Mouse (Mus musculus): Measurements from ENCODE around the gene Cox17. TPM values are rescaled to one million over a fixed set of nuclear protein-coding genes. Genes with fewer than 3 reads are reported as not detected.

The Cox17 gene
- polyA plus RNA-seq, 1 experiment from 2014 or later, result 350 TPM

DNA sequence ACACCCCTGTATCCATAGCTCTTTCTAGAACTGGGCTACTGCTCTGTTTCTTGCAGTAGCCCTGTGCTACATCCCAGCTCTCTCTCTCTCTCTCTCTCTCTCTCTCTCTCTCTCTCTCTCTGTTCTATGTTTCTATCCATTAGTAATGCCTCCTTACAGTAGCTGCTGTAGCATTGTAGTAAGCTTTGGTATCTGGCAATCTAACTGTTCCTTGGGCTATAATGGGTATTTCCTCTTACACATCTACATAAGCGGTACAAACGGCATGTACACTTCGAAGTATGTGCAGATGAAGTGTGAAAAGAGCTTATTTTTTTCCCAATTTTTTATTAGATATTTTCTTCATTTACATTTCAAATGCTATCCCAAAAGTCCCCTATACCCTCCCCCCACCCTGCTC lies 33.1 kb downstream of the Cox17 start:
- WGBS, result 87% methylated on average over 3 of the region's 3 CpGs
- H3K4me1 ChIP-seq (replicated peaks), result peaks cover 22% of the 10 kb centered on the region
- H3K9ac ChIP-seq, result no peak overlapping the region

DNA sequence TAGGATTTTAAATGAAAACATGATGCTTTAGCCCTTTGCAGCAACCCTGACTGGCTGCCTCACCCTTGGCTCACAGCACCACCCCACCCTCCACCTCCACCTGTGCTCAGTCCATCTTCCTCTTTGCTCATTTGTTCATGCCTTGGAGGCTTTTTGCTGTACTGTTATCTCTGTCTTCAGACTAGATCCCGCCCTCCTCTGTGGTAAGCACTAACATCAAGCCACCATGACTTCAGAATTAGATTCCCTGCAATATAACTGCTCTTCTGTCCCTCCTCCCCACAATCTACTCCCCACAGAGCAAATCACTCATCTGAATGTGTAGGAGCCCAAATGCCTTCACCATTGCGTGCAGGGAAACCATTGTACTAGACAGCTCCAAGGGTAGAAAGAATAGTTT lies 36.9 kb downstream of the Cox17 start:
- 83% methylated on average over 2 of the region's 2 CpGs for whole genome bisulfite sequencing
- H3K9ac ChIP-seq, result no peak overlapping the region
- ATAC-seq (replicated peaks; ENCODE audit: insufficient number of reproducible peaks, insufficient read depth, low FRiP score, low read depth), result no peak
- no peaks in the 10 kb centered on the region for H3K9me3 ChIP-seq (replicated peaks)
- H3K4me1 ChIP-seq (replicated peaks), result no peaks in the 10 kb centered on the region
- no peak overlapping the region for H3K27ac ChIP-seq
- no peaks in the 10 kb centered on the region for H3K27me3 ChIP-seq
- H3K4me2 ChIP-seq, result no peak overlapping the region
- H3K4me3 ChIP-seq, result no peak overlapping the region
- peaks cover 2% of the 10 kb centered on the region; the same call in 1 of the 2 replicates for H3K36me3 ChIP-seq

More for the DNA sequence above, 33.1 kb downstream of the Cox17 start:
- H3K36me3 ChIP-seq, result peaks cover 16% of the 10 kb centered on the region; the same call in 1 of the 2 replicates
- no peak for ATAC-seq (replicated peaks; ENCODE audit: insufficient number of reproducible peaks, insufficient read depth, low FRiP score, low read depth)
- no peak overlapping the region for H3K4me3 ChIP-seq
- no peaks in the 10 kb centered on the region for H3K9me3 ChIP-seq (replicated peaks)
- no peak overlapping the region for H3K27ac ChIP-seq
- no peaks in the 10 kb centered on the region for H3K27me3 ChIP-seq
- no peak overlapping the region for H3K4me2 ChIP-seq

DNA sequence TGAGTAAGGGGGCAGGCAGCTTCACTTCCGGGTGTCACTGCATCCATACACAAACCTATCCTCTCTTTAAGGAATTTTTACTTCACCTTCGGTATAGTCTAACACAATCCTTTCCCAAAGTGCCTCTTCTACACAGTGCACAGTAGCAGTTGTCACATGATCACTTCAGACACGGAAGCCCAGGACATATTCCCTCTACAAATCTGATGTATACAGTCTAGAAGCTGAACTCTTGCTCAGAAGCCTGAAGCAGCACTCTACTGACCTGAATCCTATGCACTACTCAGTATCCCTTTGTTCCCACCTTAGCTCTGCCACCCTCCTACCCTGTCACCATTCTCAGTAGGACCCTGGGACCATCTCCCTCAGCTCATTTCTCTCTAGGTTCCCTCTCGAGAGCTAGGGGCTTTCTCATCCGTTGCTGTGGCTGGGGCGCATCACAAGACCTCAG lies 38.4 kb downstream of the Cox17 start:
- ATAC-seq (replicated peaks; ENCODE audit: insufficient number of reproducible peaks, insufficient read depth, low FRiP score, low read depth), result no peak
- Histone ChIP-seq H3K9ac (no peak overlapping the region), H3K27me3 (no peaks in the 10 kb centered on the region), H3K27ac (no peak overlapping the region), H3K4me3 (no peak overlapping the region), H3K4me2 (no peak overlapping the region), H3K36me3 (no peaks in the 10 kb centered on the region), H3K4me1 (replicated peaks) (no peaks in the 10 kb centered on the region), H3K9me3 (replicated peaks) (no peaks in the 10 kb centered on the region)
- 79% methylated on average over 6 of the region's 6 CpGs for WGBS

DNA sequence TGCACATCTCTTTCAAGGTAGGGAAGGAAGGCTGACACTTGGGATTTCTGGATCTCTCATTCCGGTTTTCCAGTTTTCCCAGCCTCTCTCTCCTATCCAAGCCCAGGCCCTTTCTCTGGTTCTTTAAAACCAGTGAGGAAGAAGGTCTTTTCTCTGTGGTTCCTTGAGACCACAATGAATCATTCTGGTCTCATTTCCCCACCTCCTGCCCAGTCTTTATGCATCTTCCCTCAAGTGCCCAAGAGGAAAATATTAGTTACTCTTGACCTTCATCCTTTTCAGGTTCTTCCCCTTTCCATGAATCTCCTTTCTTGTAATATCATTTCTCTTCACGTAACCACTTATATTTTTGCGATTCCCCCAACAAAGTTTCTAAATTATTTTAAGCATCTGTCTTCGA lies 38.9 kb downstream of the Cox17 start:
- H3K27me3 ChIP-seq, result no peaks in the 10 kb centered on the region
- no peak overlapping the region for H3K4me2 ChIP-seq
- H3K9ac ChIP-seq, result no peak overlapping the region
- H3K27ac ChIP-seq, result no peak overlapping the region
- WGBS, result 91% methylated on average over 4 of the region's 4 CpGs
- ATAC-seq (replicated peaks; ENCODE audit: insufficient number of reproducible peaks, insufficient read depth, low FRiP score, low read depth), result no peak
- no peak overlapping the region for H3K4me3 ChIP-seq
- no peaks in the 10 kb centered on the region for H3K4me1 ChIP-seq (replicated peaks)
- H3K36me3 ChIP-seq, result no peaks in the 10 kb centered on the region
- H3K9me3 ChIP-seq (replicated peaks), result no peaks in the 10 kb centered on the region

DNA sequence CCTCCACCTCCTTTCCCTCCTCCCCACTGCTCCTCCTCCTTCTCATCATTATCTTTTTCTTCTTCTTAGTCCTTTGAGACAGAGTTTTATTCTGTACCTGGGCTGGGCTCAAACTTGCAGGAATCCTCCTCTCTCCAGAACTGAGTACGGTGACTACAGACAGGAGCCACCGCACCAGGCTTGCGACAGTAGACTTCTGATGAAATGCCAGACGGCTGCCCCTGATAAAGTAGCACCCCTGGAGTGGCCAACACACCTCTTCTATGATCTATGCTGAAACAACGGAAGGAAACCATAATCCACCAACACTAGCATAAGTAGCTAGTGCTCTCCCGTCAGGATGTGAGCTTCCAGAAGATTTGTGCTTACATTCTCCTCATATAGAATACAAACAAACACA lies 40.6 kb downstream of the Cox17 start:
- no peak overlapping the region for H3K4me2 ChIP-seq
- no peak overlapping the region for H3K27ac ChIP-seq
- H3K4me1 ChIP-seq (replicated peaks), result peaks cover 4% of the 10 kb centered on the region
- 82% methylated on average over 6 of the region's 6 CpGs for WGBS
- no peaks in the 10 kb centered on the region for H3K9me3 ChIP-seq (replicated peaks)
- no peaks in the 10 kb centered on the region for H3K36me3 ChIP-seq
- no peak for ATAC-seq (replicated peaks; ENCODE audit: insufficient number of reproducible peaks, insufficient read depth, low FRiP score, low read depth)
- H3K27me3 ChIP-seq, result no peaks in the 10 kb centered on the region
- H3K9ac ChIP-seq, result no peak overlapping the region
- no peak overlapping the region for H3K4me3 ChIP-seq

DNA sequence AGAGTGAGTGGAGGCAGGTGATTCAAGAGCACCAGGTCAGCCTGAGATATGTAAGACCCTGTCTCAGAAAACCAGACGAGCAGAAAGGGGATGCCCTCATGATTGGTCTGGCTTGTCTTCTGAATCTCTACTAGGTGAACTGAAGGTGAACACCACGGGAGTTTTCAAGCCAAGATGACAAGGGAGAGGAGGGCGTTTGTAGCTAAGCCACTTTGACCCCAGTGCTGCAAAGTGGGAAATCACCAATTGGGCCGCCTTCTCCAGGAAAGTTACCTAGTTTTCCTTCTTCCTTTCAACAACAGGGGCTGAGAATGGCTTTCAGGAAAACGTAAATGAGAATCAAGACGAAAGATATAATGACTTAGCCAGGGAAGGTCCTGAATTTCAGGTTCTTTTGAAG lies 42.0 kb downstream of the Cox17 start:
- 69% methylated on average over 6 of the region's 6 CpGs for WGBS
- Histone ChIP-seq H3K36me3 (no peaks in the 10 kb centered on the region), H3K27ac (no peak overlapping the region), H3K4me2 (no peak overlapping the region), H3K4me1 (replicated peaks) (peaks cover 6% of the 10 kb centered on the region), H3K9me3 (replicated peaks) (no peaks in the 10 kb centered on the region), H3K4me3 (no peak overlapping the region), H3K9ac (no peak overlapping the region), H3K27me3 (no peaks in the 10 kb centered on the region)
- ATAC-seq (replicated peaks; ENCODE audit: insufficient number of reproducible peaks, insufficient read depth, low FRiP score, low read depth), result no peak

DNA sequence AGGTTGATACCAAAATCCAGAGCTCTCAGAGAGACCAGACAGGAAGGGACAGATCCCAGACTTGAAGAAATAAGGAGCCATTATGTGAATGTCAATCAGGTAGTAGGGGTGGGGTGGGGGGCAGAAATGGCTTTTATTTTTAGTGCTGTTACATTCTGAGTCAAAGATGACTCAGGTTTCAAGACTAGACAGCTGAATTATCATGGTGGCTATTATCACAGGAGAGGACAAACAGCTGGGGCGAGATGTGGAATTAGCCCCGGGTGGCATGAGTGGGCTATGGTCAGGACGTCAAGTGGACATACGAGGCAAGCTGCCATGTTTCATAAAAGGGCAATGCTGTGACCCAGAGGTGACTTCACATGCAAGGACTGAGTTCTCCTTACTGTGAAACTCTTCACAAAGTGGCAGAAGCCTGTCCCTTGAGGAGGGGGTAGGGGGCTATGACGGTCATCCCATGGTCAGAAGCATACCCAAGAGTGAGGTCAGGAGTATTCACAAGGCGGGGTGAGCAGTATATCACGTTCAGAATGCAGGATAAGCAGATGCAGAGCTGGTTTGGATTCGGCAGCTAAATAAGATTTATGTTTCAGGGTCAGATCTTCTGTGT lies 42.6 kb downstream of the Cox17 start:
- no peak overlapping the region for H3K9ac ChIP-seq
- no peak overlapping the region for H3K27ac ChIP-seq
- H3K9me3 ChIP-seq (replicated peaks), result no peaks in the 10 kb centered on the region
- ATAC-seq (replicated peaks; ENCODE audit: insufficient number of reproducible peaks, insufficient read depth, low FRiP score, low read depth), result no peak
- no peaks in the 10 kb centered on the region for H3K27me3 ChIP-seq
- H3K4me3 ChIP-seq, result no peak overlapping the region
- H3K4me2 ChIP-seq, result no peak overlapping the region
- WGBS, result 73% methylated on average over 8 of the region's 8 CpGs
- no peaks in the 10 kb centered on the region for H3K36me3 ChIP-seq
- H3K4me1 ChIP-seq (replicated peaks), result peaks cover 6% of the 10 kb centered on the region

DNA sequence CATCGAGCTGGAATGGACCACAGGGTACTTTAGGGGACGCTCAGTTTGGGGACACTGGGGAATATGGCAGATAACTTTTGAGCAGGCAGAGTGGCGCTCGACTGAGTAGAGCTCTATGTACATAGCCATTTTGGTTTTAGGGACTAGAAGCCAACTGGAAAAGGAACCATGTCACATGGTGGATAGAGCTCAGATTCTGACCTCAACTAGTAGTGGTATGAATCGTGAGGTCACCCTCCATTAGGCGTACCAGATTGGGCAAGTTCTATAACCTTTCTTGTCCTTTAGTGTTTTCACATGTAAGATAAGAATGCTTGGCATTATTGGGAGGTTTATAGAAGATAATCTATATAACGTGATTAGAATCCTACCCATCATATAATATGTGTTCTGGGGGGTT lies 43.5 kb downstream of the Cox17 start:
- no peaks in the 10 kb centered on the region for H3K9me3 ChIP-seq (replicated peaks)
- H3K36me3 ChIP-seq, result no peaks in the 10 kb centered on the region
- no peak for ATAC-seq (replicated peaks; ENCODE audit: insufficient number of reproducible peaks, insufficient read depth, low FRiP score, low read depth)
- 86% methylated on average over 7 of the region's 7 CpGs for WGBS
- no peaks in the 10 kb centered on the region for H3K27me3 ChIP-seq
- H3K4me3 ChIP-seq, result no peak overlapping the region
- H3K4me2 ChIP-seq, result no peak overlapping the region
- H3K27ac ChIP-seq, result no peak overlapping the region
- no peak overlapping the region for H3K9ac ChIP-seq
- peaks cover 8% of the 10 kb centered on the region for H3K4me1 ChIP-seq (replicated peaks)

DNA sequence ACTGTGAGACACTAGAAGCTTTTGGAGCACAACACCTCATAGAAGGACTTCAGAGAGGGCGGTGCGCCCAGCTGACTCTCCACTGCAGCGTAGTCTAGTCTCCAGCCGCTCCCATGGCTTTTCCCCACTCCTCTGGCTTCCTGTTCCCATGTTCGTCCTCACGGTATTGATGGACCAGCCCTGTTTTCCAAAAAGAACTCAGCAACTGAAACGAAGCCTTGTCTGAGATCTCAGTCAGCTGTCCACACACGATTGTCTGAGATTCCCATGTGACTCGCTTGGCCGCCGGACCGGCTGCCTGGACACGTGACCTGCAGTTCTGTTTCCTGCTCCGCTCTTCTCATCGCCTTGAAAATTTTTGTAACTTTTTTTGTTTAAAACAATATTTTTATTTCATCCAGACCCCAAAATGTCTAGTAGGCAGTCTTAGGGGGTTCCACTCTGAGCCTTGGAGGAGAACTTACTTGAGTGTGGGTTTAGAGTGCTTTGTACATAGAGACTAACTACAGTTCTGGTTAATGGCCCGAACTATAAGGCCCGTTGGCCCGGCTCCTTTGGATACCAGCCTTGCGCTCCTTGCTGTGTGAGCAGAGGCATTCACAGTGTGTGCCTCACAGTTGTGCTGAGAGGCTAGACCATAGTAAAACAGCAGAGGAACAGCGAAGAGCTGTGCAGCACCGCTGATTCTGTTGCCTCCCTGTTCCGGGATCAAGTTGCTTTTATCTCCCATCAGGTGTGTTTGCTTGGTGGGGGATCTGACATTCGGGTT lies 45.5 kb downstream of the Cox17 start:
- ATAC-seq (replicated peaks; ENCODE audit: insufficient number of reproducible peaks, insufficient read depth, low FRiP score, low read depth), result peak; percentile 54; the same call in 1 of the 2 replicates
- Histone ChIP-seq H3K9ac (no peak overlapping the region), H3K4me1 (replicated peaks) (peaks cover 21% of the 10 kb centered on the region), H3K36me3 (no peaks in the 10 kb centered on the region), H3K4me3 (peak overlapping the region; percentile 24), H3K27ac (peak overlapping the region; percentile 58), H3K27me3 (no peaks in the 10 kb centered on the region), H3K9me3 (replicated peaks) (no peaks in the 10 kb centered on the region), H3K4me2 (peak overlapping the region; percentile 49)
- WGBS, result 62% methylated on average over 23 of the region's 23 CpGs

DNA sequence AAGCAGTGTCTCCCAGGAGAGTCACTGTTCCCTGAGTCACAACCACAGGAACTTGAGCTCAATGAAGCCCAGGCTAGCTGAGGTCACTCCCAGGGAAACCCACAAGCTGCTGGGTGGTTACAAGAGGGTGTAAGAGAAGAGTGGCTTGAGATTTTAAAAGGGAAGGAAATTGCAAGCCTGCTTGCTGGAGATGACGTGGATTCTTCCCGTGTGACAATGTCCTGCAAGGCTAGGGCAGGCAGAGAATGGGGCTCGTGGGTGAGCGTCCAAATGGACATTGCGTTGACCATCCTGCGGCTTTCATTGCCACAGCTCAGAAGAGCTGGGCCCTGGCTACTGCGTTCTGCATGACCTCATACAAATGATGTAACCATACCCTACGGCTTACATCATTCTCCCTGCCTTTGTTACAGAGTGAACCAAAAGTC lies 47.4 kb downstream of the Cox17 start:
- no peaks in the 10 kb centered on the region for H3K9me3 ChIP-seq (replicated peaks)
- H3K27ac ChIP-seq, result 0 out of 2 replicates have a peak overlapping the region, but pooled peaks have one; percentile 31
- H3K4me1 ChIP-seq (replicated peaks), result peaks cover 21% of the 10 kb centered on the region
- no peak overlapping the region for H3K4me3 ChIP-seq
- no peak overlapping the region for H3K9ac ChIP-seq
- H3K36me3 ChIP-seq, result no peaks in the 10 kb centered on the region
- H3K27me3 ChIP-seq, result no peaks in the 10 kb centered on the region
- H3K4me2 ChIP-seq, result no peak overlapping the region
- 72% methylated on average over 8 of the region's 8 CpGs for WGBS
- ATAC-seq (replicated peaks; ENCODE audit: insufficient number of reproducible peaks, insufficient read depth, low FRiP score, low read depth), result no peak

DNA sequence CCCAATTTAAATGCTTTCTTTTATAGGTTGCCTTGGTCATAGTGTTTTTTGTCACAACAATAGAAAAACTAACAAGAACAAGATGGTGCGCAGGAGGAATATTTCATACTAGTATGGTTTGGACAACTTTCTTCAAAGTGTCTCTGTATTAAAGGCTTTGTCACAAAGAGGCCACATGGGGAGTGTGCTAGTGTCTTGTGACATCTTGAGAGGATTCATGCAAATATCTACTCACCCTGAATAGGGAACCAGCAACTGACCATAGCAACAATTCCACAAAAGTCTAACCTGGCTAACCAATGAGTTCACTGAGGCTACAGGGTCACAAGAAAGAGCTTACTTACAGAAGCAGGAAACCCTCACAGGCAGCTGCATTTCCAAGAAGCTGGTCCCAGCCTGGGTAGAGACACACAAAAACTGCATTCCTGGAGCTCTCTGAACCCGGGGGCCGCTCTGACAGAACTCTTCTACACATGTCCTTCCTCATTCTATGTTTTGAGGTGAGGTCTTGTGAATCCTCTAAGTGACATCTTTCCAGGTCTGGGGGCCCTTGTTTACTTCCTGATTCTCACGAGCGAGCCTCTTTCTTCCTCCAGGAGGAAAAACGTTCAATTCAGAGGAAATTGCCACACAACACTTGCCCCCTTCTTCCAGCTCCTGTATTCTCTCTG lies 48.4 kb downstream of the Cox17 start:
- H3K27me3 ChIP-seq, result no peaks in the 10 kb centered on the region
- H3K9me3 ChIP-seq (replicated peaks), result no peaks in the 10 kb centered on the region
- ATAC-seq (replicated peaks; ENCODE audit: insufficient number of reproducible peaks, insufficient read depth, low FRiP score, low read depth), result no peak
- 0 out of 2 replicates have a peak overlapping the region, but pooled peaks have one; percentile 31 for H3K27ac ChIP-seq
- H3K4me2 ChIP-seq, result no peak overlapping the region
- peaks cover 31% of the 10 kb centered on the region for H3K4me1 ChIP-seq (replicated peaks)
- H3K4me3 ChIP-seq, result no peak overlapping the region
- no peaks in the 10 kb centered on the region for H3K36me3 ChIP-seq
- 53% methylated on average over 6 of the region's 6 CpGs for WGBS
- H3K9ac ChIP-seq, result no peak overlapping the region

Measured in heart, embryonic 15.5 days (tissue).